Mouse (Mus musculus): Measurements from ENCODE around the gene Rbm46.

Gene Rbm46

DNA sequence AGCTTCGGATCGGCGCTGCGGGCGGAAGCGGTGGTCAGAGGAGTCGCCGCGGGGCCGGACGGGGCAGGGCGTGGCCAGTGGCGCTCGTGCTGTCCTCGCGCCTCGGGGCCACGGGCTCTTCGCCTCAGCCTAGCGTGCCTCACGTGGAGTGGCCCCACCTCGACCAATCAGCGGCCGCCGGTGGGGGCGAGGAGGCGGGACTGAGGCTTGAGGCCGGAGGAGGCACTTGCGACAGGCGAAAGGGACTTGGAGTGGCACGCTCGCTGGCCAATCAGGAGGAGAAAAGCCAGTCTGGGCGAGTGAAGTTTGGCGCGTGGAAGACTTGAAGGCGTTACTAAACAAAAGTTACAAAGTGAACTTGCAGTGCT is at the start of gene Rbm46:
Gene Rbm46, minus strand, starts transcription at position 112 of the 368 bp plus-strand sequence.
- DNase-seq, result peak; percentile 62

- DNase-seq, result no peak
These were observed 39.3 kb upstream of the Rbm46 start for GRCm38 (mm10) chr3:82915632-82916031.

- no peak for DNase-seq
These were observed 32.4 kb upstream of the Rbm46 start for GRCm38 (mm10) chr3:82908671-82909070.

GRCm38 (mm10) chr3:82904211-82904908 is 28.1 kb upstream of the Rbm46 start:
- no peak for DNase-seq

GRCm38 (mm10) chr3:82903613-82904205 is 27.4 kb upstream of the Rbm46 start, which contains the start of gene Lrat:
Gene Lrat, minus strand, starts transcription at chr3:82903973.
- peak; percentile 79 for DNase-seq

- DNase-seq, result no peak
These were observed 26.7 kb upstream of the Rbm46 start for GRCm38 (mm10) chr3:82902757-82903612.

GRCm38 (mm10) chr3:82888842-82889241 is 12.6 kb upstream of the Rbm46 start:
- no peak for DNase-seq

DNA sequence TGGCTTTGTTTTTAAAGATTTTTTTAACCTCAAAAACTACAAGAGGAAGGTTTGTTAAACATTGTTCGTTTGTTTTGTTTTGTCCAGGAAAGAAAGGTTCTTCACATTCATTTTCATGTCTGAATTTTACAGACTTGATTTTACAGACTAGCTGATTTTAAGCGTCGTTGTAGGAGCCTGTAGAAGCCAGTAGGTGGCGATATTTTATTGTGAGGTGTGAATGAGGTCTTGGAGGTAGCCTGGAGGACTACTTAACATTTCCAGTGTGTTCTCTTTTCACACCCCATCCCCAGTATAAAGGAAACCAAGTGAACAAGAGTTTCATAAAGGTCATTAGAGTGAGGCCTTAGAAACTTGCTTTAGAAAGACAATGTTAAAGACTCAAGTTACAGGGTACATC is 975 bp upstream of the Rbm46 start:
- peak; percentile 55 for DNase-seq

DNA sequence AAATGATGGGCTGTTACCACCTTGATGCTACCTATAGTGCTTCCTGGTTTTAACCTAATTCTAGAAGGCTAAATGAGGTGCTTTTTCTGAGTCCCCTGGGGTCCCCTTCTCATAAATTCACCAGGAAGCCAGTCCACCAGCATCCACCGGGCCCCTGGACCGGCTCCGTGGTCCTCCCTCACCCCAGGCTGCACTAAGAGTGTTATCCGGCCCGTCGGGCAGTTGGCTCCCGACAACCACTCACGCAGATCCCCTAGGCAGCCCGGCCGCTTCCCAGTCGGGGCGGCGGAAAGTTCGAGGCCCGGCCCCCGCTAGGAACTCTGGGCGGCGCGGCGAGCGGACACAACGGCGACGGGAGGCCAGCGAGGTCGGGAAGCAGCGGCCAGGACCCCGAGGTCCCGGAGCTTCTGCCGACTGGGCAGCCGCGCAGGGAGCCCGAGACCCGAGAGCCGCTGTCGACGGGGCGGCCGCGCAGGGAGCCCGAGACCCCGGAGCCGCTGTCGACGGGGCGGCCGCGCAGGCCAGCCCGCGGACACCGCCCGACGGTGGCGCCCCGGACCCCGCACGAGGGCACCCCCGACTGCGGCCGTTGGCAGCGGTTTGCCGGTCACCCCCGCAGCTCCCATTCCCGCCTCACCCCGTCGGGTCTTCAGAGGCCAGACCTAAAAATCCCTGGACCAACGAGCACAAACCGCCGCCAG is 462 bp downstream of the Rbm46 start:
- DNase-seq, result no peak

DNA sequence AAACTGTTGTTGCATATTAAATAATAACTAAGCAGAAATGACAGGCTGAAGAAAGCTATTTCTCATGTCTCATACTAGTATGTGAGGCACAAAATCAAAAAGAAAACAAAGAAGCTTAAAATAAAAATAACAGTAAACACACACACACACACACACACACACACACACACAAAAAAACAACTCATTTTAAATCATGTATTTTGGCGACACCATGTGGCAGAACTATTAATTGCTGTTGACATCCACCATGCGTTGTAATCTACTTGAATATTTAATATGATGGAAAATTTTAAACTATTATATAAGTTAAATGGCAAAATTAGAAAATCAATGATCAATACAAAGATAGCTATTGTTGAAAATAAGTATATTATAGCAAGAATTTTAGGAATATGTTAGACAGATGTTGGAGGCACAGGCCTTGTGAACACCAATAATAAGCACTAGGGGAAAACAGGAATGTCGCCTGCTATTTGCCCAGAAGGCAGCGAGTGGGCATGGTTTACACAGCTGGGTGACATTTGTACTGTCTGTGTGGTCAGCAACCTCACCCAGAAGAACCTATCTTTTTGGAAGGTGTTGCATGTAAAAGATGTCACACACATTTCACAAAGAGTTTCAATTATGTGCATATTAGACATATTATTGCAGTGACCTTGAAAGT is 18.7 kb downstream of the Rbm46 start:
- DNase-seq, result peak; percentile 9

DNA sequence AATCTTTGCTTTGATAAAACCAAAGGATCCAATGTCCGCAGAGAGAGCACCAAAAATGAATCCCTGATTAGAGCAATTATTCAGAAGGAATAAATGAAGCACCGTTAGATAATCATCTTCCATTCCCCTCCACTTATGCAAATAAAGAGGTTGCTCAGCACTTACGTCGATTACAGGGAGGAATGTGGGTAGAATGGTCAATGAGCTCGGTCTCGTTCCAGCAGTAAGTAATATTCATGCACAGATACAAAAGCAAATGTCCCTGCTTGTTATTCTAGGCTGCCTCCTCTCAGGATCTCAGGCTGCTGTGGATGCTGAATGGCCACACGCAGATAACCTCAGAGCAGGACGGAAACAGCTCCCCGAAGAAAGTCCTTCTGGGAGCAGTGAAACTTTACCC is 51.1 kb downstream of the Rbm46 start:
- DNase-seq, result no peak

DNA sequence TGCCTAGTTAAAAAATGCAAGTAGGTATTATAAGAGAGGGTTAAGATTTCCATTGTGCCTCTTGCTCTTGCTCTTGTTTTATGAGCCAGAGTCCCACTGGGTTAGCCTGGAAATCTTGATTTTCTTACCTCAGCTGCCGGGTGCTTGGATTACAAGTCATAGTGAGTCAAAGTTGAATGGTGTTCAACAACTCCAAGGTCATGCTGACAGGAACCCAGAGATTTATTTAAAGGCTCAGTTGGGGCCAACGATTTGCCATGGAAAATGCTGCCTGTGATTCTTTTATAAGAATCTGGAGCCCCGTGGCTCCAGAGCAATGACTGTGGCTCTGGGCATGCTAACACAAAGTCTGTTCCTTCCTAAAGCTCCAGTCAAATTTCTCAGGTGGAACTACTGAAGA is 64.4 kb downstream of the Rbm46 start:
- no peak for DNase-seq

GRCm38 (mm10) chr3:82810334-82811120 is 65.8 kb downstream of the Rbm46 start:
- DNase-seq, result no peak

- DNase-seq, result no peak
These were observed 66.5 kb downstream of the Rbm46 start for GRCm38 (mm10) chr3:82809769-82810168.

DNA sequence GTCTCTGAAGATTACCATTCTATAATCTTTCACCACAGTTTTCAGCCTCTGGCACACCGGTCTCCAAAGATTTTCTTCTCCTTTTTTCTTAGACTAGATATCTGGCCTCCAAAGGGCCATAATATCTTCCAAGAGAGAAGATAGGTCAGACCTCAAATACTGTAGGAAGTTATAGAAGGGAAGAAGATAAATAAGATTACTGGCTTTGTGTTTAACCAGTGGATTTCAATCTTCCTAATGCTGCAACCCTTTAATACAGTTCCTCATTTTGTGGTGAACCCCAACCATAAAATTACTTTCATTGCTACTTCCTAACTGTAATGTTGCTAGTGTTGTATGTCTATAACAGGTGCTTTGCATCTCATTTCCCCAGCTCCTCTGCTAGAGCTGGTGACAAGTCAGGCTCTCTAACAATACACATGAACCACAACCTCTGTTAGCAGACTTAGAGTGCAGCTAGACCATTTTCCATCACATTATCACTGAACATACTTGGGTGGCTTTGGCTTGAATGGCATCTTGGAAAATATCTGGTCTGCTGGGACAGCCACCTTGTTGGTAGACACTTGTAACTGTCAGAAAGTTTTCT is 67.9 kb downstream of the Rbm46 start:
- DNase-seq, result no peak

- no peak for DNase-seq
These were observed 71.0 kb downstream of the Rbm46 start for GRCm38 (mm10) chr3:82805291-82805690.

DNA sequence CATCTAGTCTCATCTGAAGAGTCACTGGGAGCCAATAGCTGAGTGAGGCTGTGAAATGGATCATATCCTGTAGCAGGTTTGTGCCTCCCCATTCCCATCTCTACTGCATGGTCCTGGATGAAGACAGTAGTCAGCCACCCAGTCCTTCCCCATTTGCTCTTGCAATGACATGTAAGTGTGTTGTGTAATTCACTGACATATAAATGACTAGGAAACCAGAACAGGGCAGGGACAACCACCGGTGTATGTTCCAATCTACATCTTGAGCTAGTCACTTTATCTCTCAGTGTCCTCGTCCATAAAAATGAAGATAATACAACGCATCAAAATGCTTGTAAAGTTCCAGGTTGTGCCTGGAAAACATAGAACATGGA is 75.8 kb downstream of the Rbm46 start:
- no peak for DNase-seq

- no peak for DNase-seq
These were observed 76.4 kb downstream of the Rbm46 start for GRCm38 (mm10) chr3:82799735-82800469.

- DNase-seq, result no peak
These were observed 82.6 kb downstream of the Rbm46 start for GRCm38 (mm10) chr3:82793656-82794055.

- DNase-seq, result no peak
These were observed 84.6 kb downstream of the Rbm46 start for GRCm38 (mm10) chr3:82791663-82792062.
